Mouse (Mus musculus): ENCODE data around the gene Arl6ip1. TPM values are rescaled to one million over a fixed set of nuclear protein-coding genes. Genes with fewer than 3 reads are reported as not detected.
A peak's percentile ranks its signal among the peaks of the same experiment; 100 is the strongest.

Arl6ip1 gene
- total and polyA plus RNA-seq, 3 experiments: 21.3 to 28.9 (median 26.1) TPM

- Histone ChIP-seq H3K4me3 (peak within 1 kb of the TSS; percentile 79), H3K4me1 (ENCODE audit: control insufficient read depth, insufficient read depth, low read length) (peaks cover 7% of the 10 kb centered on the region), H3K36me3 (ENCODE audit: control insufficient read depth, insufficient read depth, low read length) (peaks cover 37% of the 10 kb centered on the region), H3K27ac (peak within 1 kb of the TSS; percentile 79), H3K79me2 (replicated peaks; ENCODE audit: control insufficient read depth, insufficient read depth, low read length) (peaks cover 2% of the 10 kb centered on the region; the same call in 1 of the 2 replicates), H3K9ac (ENCODE audit: low read depth, low read length) (peak within 1 kb of the TSS; percentile 87), H3K27me3 (ENCODE audit: control insufficient read depth, insufficient read depth, low read length) (no peaks in the 10 kb centered on the region)
- intact Hi-C loops (cut with DNase I): loop anchor here (1.0 to 10.0 kb wide), 3 partner anchors 13 to 599 kb away; partner anchors contain the start of genes Arl6ip1, Ccp110 and Coq7
- peak; percentile 95 to 97 for DNase-seq
- peak; percentile 51 for TF ChIP-seq CTCF (IDR thresholded peaks at IDR 0.05)
- peak; percentile 68; the same call in 1 of the 2 replicates for TF ChIP-seq EP300 (IDR thresholded peaks at IDR 0.05; ENCODE audit: insufficient read depth, low read depth, low read length)
- peak; percentile 99 for TF ChIP-seq POLR2A (IDR thresholded peaks at IDR 0.05; ENCODE audit: insufficient read depth, low read depth, low read length)
- WGBS: under 1% methylated on average over 40 of the region's 40 CpGs
Measured at GRCm38 (mm10) chr7:118115877-118116568, 13.4 kb downstream of the Arl6ip1 start, which contains the start of gene Rps15a. Gene Rps15a (minus strand): TSS chr7:118116188.

GRCm38 (mm10) chr7:118115533-118115876, 14.0 kb downstream of the Arl6ip1 start:
- TF ChIP-seq POLR2A (IDR thresholded peaks at IDR 0.05; ENCODE audit: insufficient read depth, low read depth, low read length) (no peak), EP300 (IDR thresholded peaks at IDR 0.05; ENCODE audit: insufficient read depth, low read depth, low read length) (no peak), CTCF (IDR thresholded peaks at IDR 0.05) (no peak)
- Histone ChIP-seq H3K9ac (ENCODE audit: low read depth, low read length) (peak overlapping the region; percentile 87), H3K4me3 (peak overlapping the region; percentile 79), H3K27me3 (ENCODE audit: control insufficient read depth, insufficient read depth, low read length) (no peaks in the 10 kb centered on the region), H3K36me3 (ENCODE audit: control insufficient read depth, insufficient read depth, low read length) (peaks cover 42% of the 10 kb centered on the region), H3K4me1 (ENCODE audit: control insufficient read depth, insufficient read depth, low read length) (peaks cover 7% of the 10 kb centered on the region), H3K79me2 (replicated peaks; ENCODE audit: control insufficient read depth, insufficient read depth, low read length) (peaks cover 2% of the 10 kb centered on the region; the same call in 1 of the 2 replicates), H3K27ac (peak overlapping the region; percentile 79)
- DNase-seq: no peak
- WGBS: under 1% methylated on average over 20 of the region's 20 CpGs
- intact Hi-C loops (cut with DNase I): loop anchor here (10.0 kb wide), 2 partner anchors 419 to 599 kb away; partner anchors contain the start of genes Ccp110 and Coq7

GRCm38 (mm10) chr7:118113541-118114297, 15.7 kb downstream of the Arl6ip1 start:
- H3K4me3 ChIP-seq: no peak overlapping the region
- WGBS: 53% methylated on average over 5 of the region's 5 CpGs
- TF ChIP-seq CTCF (IDR thresholded peaks at IDR 0.05) (no peak), EP300 (IDR thresholded peaks at IDR 0.05; ENCODE audit: insufficient read depth, low read depth, low read length) (no peak)
- H3K9ac ChIP-seq (ENCODE audit: low read depth, low read length): no peak overlapping the region
- H3K36me3 ChIP-seq (ENCODE audit: control insufficient read depth, insufficient read depth, low read length): peaks cover 55% of the 10 kb centered on the region
- peaks cover 7% of the 10 kb centered on the region for H3K4me1 ChIP-seq (ENCODE audit: control insufficient read depth, insufficient read depth, low read length)
- H3K79me2 ChIP-seq (replicated peaks; ENCODE audit: control insufficient read depth, insufficient read depth, low read length): peaks cover 5% of the 10 kb centered on the region; the same call in 1 of the 2 replicates
- H3K27ac ChIP-seq: no peak overlapping the region
- H3K27me3 ChIP-seq (ENCODE audit: control insufficient read depth, insufficient read depth, low read length): no peaks in the 10 kb centered on the region
- no peak for DNase-seq
- intact Hi-C loops (cut with DNase I): loop anchor here (10.0 kb wide), 2 partner anchors 421 to 601 kb away; partner anchors contain the start of genes Ccp110 and Coq7

GRCm38 (mm10) chr7:118111128-118111527, 18.3 kb downstream of the Arl6ip1 start:
- peaks cover 7% of the 10 kb centered on the region for H3K4me1 ChIP-seq (ENCODE audit: control insufficient read depth, insufficient read depth, low read length)
- no peak for TF ChIP-seq EP300 (IDR thresholded peaks at IDR 0.05; ENCODE audit: insufficient read depth, low read depth, low read length)
- no peak for TF ChIP-seq CTCF (IDR thresholded peaks at IDR 0.05)
- TF ChIP-seq POLR2A (IDR thresholded peaks at IDR 0.05; ENCODE audit: insufficient read depth, low read depth, low read length): no peak
- no peak for DNase-seq
- H3K4me3 ChIP-seq: no peak overlapping the region
- no peak overlapping the region for H3K9ac ChIP-seq (ENCODE audit: low read depth, low read length)
- H3K27ac ChIP-seq: no peak overlapping the region
- 41% methylated on average over 3 of the region's 3 CpGs for WGBS
- H3K27me3 ChIP-seq (ENCODE audit: control insufficient read depth, insufficient read depth, low read length): no peaks in the 10 kb centered on the region
- H3K79me2 ChIP-seq (replicated peaks; ENCODE audit: control insufficient read depth, insufficient read depth, low read length): peaks cover 5% of the 10 kb centered on the region
- H3K36me3 ChIP-seq (ENCODE audit: control insufficient read depth, insufficient read depth, low read length): peaks cover 73% of the 10 kb centered on the region
- intact Hi-C loops (cut with DNase I): loop anchor here (10.0 kb wide), 2 partner anchors 424 to 604 kb away; partner anchors contain the start of genes Ccp110 and Coq7

GRCm38 (mm10) chr7:118107671-118108070, 21.8 kb downstream of the Arl6ip1 start:
- Histone ChIP-seq H3K27ac (no peak overlapping the region), H3K4me1 (ENCODE audit: control insufficient read depth, insufficient read depth, low read length) (peaks cover 4% of the 10 kb centered on the region), H3K27me3 (ENCODE audit: control insufficient read depth, insufficient read depth, low read length) (no peaks in the 10 kb centered on the region), H3K9ac (ENCODE audit: low read depth, low read length) (no peak overlapping the region), H3K4me3 (no peak overlapping the region), H3K79me2 (replicated peaks; ENCODE audit: control insufficient read depth, insufficient read depth, low read length) (peaks cover 3% of the 10 kb centered on the region), H3K36me3 (ENCODE audit: control insufficient read depth, insufficient read depth, low read length) (peaks cover 57% of the 10 kb centered on the region)
- no peak for DNase-seq
- intact Hi-C loops (cut with DNase I): loop anchor here (10.0 kb wide), 2 partner anchors 723 to 803 kb away; partner anchors contain the start of gene Xylt1
- TF ChIP-seq EP300 (IDR thresholded peaks at IDR 0.05; ENCODE audit: insufficient read depth, low read depth, low read length) (no peak), CTCF (IDR thresholded peaks at IDR 0.05) (no peak), POLR2A (IDR thresholded peaks at IDR 0.05; ENCODE audit: insufficient read depth, low read depth, low read length) (no peak)
- WGBS: 34% methylated on average over 1 of the region's 1 CpGs
